Mouse (Mus musculus): ENCODE measurements around the gene Lonp2. TPM values are rescaled to one million over a fixed set of nuclear protein-coding genes. Genes with fewer than 3 reads are reported as not detected.

Lonp2 gene
- 10 to 100 TPM; 82.2 to 82.3 TPM for total RNA-seq (2021)
- long read RNA-seq, experiment 1, transcript Lonp2-201 (15 exons, 2,860 nt), result major isoform, 47 of 62 reads
- long read RNA-seq, experiment 1, transcript Lonp2-203 (13 exons, 2,372 nt), result minor isoform, 5 of 62 reads
- long read RNA-seq, experiment 1, partial matches to known transcripts, result 3 of 62 reads
- long read RNA-seq, experiment 1, other reads (novel, unspliced or antisense), result 7 of 62 reads
- long read RNA-seq, experiment 2, transcript Lonp2-203 (13 exons, 2,372 nt), result minor isoform, 9 of 108 reads
- long read RNA-seq, experiment 2, transcript Lonp2-201 (15 exons, 2,860 nt), result major isoform, 75 of 108 reads
- long read RNA-seq, experiment 2, partial matches to known transcripts, result 17 of 108 reads
- long read RNA-seq, experiment 2, other reads (novel, unspliced or antisense), result 7 of 108 reads

- peak; percentile 97 for DNase-seq (ENCODE audit: low spot score in 2 of 2)
Measured at GRCm38 (mm10) chr8:86623911-86624731, at the start of gene Lonp2. Lonp2 (plus strand) TSS chr8:86624043.

- no peak for DNase-seq (ENCODE audit: low spot score in 2 of 2)
Measured at GRCm38 (mm10) chr8:86577547-86577946, 46.3 kb upstream of the Lonp2 start.

- no peak for DNase-seq (ENCODE audit: low spot score in 2 of 2)
Measured at GRCm38 (mm10) chr8:86578076-86578475, 45.8 kb upstream of the Lonp2 start.

- DNase-seq (ENCODE audit: low spot score in 2 of 2), result no peak
Measured at GRCm38 (mm10) chr8:86578693-86579092, 45.1 kb upstream of the Lonp2 start.

GRCm38 (mm10) chr8:86580458-86580857 is 43.4 kb upstream of the Lonp2 start, which contains the start of gene Abcc12:
Abcc12 (minus strand) TSS chr8:86580686.
- DNase-seq (ENCODE audit: low spot score in 2 of 2), result no peak

GRCm38 (mm10) chr8:86581921-86582331 is 41.9 kb upstream of the Lonp2 start:
- DNase-seq (ENCODE audit: low spot score in 2 of 2), result no peak

- peak; percentile 44 to 62 for DNase-seq (ENCODE audit: low spot score in 2 of 2)
Measured at GRCm38 (mm10) chr8:86585118-86585517, 38.7 kb upstream of the Lonp2 start.

- peak; percentile 11 to 44 for DNase-seq (ENCODE audit: low spot score in 2 of 2)
Measured at GRCm38 (mm10) chr8:86585532-86585931, 38.3 kb upstream of the Lonp2 start.

- DNase-seq (ENCODE audit: low spot score in 2 of 2), result no peak
Measured at GRCm38 (mm10) chr8:86586058-86586457, 37.8 kb upstream of the Lonp2 start.

- DNase-seq (ENCODE audit: low spot score in 2 of 2), result no peak
Measured at GRCm38 (mm10) chr8:86586642-86587041, 37.2 kb upstream of the Lonp2 start.

GRCm38 (mm10) chr8:86588338-86588737 is 35.5 kb upstream of the Lonp2 start:
- DNase-seq (ENCODE audit: low spot score in 2 of 2), result no peak

- DNase-seq (ENCODE audit: low spot score in 2 of 2), result no peak
Measured at GRCm38 (mm10) chr8:86593099-86593498, 30.7 kb upstream of the Lonp2 start.

- no peak for DNase-seq (ENCODE audit: low spot score in 2 of 2)
Measured at GRCm38 (mm10) chr8:86594159-86594796, 29.6 kb upstream of the Lonp2 start.

GRCm38 (mm10) chr8:86595671-86596070 is 28.2 kb upstream of the Lonp2 start:
- no peak for DNase-seq (ENCODE audit: low spot score in 2 of 2)

GRCm38 (mm10) chr8:86597681-86598080 is 26.2 kb upstream of the Lonp2 start:
- no peak for DNase-seq (ENCODE audit: low spot score in 2 of 2)

- DNase-seq (ENCODE audit: low spot score in 2 of 2), result no peak
Measured at GRCm38 (mm10) chr8:86599299-86599698, 24.5 kb upstream of the Lonp2 start.

- no peak for DNase-seq (ENCODE audit: low spot score in 2 of 2)
Measured at GRCm38 (mm10) chr8:86600311-86600710, 23.5 kb upstream of the Lonp2 start.

GRCm38 (mm10) chr8:86603174-86603573 is 20.7 kb upstream of the Lonp2 start:
- DNase-seq (ENCODE audit: low spot score in 2 of 2), result no peak

- DNase-seq (ENCODE audit: low spot score in 2 of 2), result no peak
Measured at GRCm38 (mm10) chr8:86604676-86605075, 19.2 kb upstream of the Lonp2 start.

- DNase-seq (ENCODE audit: low spot score in 2 of 2), result no peak
Measured at GRCm38 (mm10) chr8:86613798-86614197, 10.0 kb upstream of the Lonp2 start.

- DNase-seq (ENCODE audit: low spot score in 2 of 2), result no peak
Measured at GRCm38 (mm10) chr8:86615095-86615769, 8.6 kb upstream of the Lonp2 start.

Measured in adrenal gland, postnatal 4 days (tissue).